Mouse (Mus musculus): ENCODE measurements around the gene Cox6b2.

Gene Cox6b2

GRCm38 (mm10) chr7:4719276-4719675, 33.6 kb downstream of the Cox6b2 start:
- in situ Hi-C loops (cut with MboI): no loop called here

GRCm38 (mm10) chr7:4716955-4717354, 35.9 kb downstream of the Cox6b2 start:
- in situ Hi-C loops (cut with MboI): no loop called here

GRCm38 (mm10) chr7:4712594-4712993, 40.3 kb downstream of the Cox6b2 start:
- in situ Hi-C loops (cut with MboI): no loop called here

GRCm38 (mm10) chr7:4705098-4705497, 47.8 kb downstream of the Cox6b2 start:
- in situ Hi-C loops (cut with MboI): no loop called here

- in situ Hi-C loops (cut with MboI): no loop called here
Measured at GRCm38 (mm10) chr7:4703195-4703594, 49.7 kb downstream of the Cox6b2 start.

GRCm38 (mm10) chr7:4702334-4702733, 50.6 kb downstream of the Cox6b2 start:
- in situ Hi-C loops (cut with MboI): no loop called here
